In the genomic region with DNA sequence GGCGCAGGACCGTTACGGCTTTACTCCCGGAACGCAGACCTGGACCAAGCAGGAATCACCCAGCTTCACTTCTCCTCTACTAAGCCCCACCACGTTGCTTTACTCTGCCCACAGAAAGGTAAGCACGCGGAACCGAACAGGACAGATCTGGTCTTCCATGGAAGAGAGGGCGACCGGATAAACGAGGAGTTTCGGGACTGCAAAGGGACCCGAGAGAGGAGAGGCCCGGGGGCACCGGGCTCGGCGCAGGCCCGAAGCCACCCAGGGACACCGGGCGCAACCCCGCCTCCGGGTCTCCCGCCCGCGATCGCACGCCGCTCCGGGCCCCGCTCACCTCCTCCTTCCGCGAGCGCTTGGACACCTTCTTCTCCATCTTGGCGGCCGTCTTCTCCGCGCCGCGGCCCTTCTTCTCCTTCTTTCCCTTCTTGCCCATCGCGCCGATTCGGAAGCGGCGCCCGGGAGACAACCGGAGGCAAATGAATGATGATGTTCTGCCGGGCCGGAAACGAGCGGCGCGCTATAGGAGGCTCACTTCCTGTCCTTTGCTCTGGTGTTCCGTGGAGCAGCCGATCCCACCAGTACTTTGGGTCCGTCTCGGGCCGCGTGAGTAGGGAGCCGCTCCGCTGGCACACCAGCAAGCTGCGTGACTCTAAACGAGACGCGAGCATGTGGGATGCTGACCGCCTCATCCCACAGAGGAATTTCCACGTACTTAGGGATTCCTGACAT, we compare ENCODE assay signal across 8 mouse cellular contexts. TPM values are rescaled to one million over a fixed set of nuclear protein-coding genes. Genes with fewer than 3 reads are reported as not detected.
DNase-seq lines count a peak whose midpoint lies in the region; ATAC-seq lines count a peak whose summit lies in the region.

Gene Klhdc4 (minus strand): TSS at position 522 of the 729 bp plus-strand sequence.

- WGBS in forebrain, embryonic 11.5 days = under 1% methylated on average over 68 of the region's 68 CpGs
- under 1% methylated on average over 57 of the region's 68 CpGs for WGBS in heart, embryonic 16.5 days
- WGBS in liver, embryonic 15.5 days (ENCODE audit: insufficient replicate concordance) = under 1% methylated on average over 68 of the region's 68 CpGs
- under 1% methylated on average over 68 of the region's 68 CpGs for WGBS in neural tube, embryonic 12.5 days

- DNase-seq in CD8-positive naive resting alpha-beta T cell, adult 2 months (ENCODE audit: low read depth in 2 of 2, low spot score in 2 of 2) = peak; percentile 81 to 84
- peak; percentile 90 for DNase-seq in c-Kit-positive CD71-negative TER-119-negative erythroid progenitor cells, embryonic 14.5 days (ENCODE audit: low read depth)
- DNase-seq in forebrain, embryonic 11.5 days (ENCODE audit: low spot score) = peak; percentile 94
- DNase-seq in kidney, postnatal 36 days = peak; percentile 86 to 89
- DNase-seq in telencephalon, adult 2 months (ENCODE audit: low read depth, low spot score) = peak; percentile 90

- H3K27me3 ChIP-seq in forebrain, embryonic 11.5 days (ENCODE audit: control insufficient read depth, insufficient read depth, low read length) = no peaks in the 10 kb centered on the region
- H3K27me3 ChIP-seq in heart, embryonic 16.5 days (ENCODE audit: control insufficient read depth, insufficient read depth, low read length) = no peaks in the 10 kb centered on the region
- no peaks in the 10 kb centered on the region for H3K27me3 ChIP-seq in liver, embryonic 15.5 days
- H3K27me3 ChIP-seq in neural tube, embryonic 12.5 days (replicated peaks) = no peaks in the 10 kb centered on the region

- H3K4me2 ChIP-seq in forebrain, embryonic 11.5 days (ENCODE audit: low read depth, low read length, severe bottlenecking) = peak within 1 kb of the TSS; percentile 80
- peak within 1 kb of the TSS; percentile 69 for H3K4me2 ChIP-seq in heart, embryonic 16.5 days (ENCODE audit: low read depth, low read length)
- peak within 1 kb of the TSS; percentile 90 for H3K4me2 ChIP-seq in liver, embryonic 15.5 days
- H3K4me2 ChIP-seq in neural tube, embryonic 12.5 days (replicated peaks) = peak within 1 kb of the TSS; percentile 97

- H3K27ac ChIP-seq in forebrain, embryonic 11.5 days (ENCODE audit: low read depth, low read length) = 0 out of 2 replicates have a peak within 1 kb of the TSS, but pooled peaks have one; percentile 25
- H3K27ac ChIP-seq in heart, embryonic 16.5 days (ENCODE audit: low read length) = no peak within 1 kb of the TSS
- 0 out of 2 replicates have a peak within 1 kb of the TSS, but pooled peaks have one; percentile 9 for H3K27ac ChIP-seq in liver, embryonic 15.5 days (replicated peaks)
- H3K27ac ChIP-seq in neural tube, embryonic 12.5 days = 0 out of 2 replicates have a peak within 1 kb of the TSS, but pooled peaks have one; percentile 4

- no peaks in the 10 kb centered on the region for H3K9me3 ChIP-seq in forebrain, embryonic 11.5 days (ENCODE audit: control insufficient read depth, low read length)
- no peaks in the 10 kb centered on the region for H3K9me3 ChIP-seq in heart, embryonic 16.5 days (replicated peaks; ENCODE audit: control insufficient read depth, low read length)
- H3K9me3 ChIP-seq in liver, embryonic 15.5 days (replicated peaks) = no peaks in the 10 kb centered on the region
- H3K9me3 ChIP-seq in neural tube, embryonic 12.5 days = no peaks in the 10 kb centered on the region

- H3K36me3 ChIP-seq in forebrain, embryonic 11.5 days (ENCODE audit: control insufficient read depth, insufficient read depth, low read length) = no peaks in the 10 kb centered on the region
- no peaks in the 10 kb centered on the region for H3K36me3 ChIP-seq in heart, embryonic 16.5 days (ENCODE audit: control insufficient read depth, insufficient read depth)
- no peaks in the 10 kb centered on the region for H3K36me3 ChIP-seq in liver, embryonic 15.5 days (replicated peaks)
- no peaks in the 10 kb centered on the region for H3K36me3 ChIP-seq in neural tube, embryonic 12.5 days

- peak within 1 kb of the TSS; percentile 97 for H3K4me3 ChIP-seq in forebrain, embryonic 11.5 days (ENCODE audit: low read depth, low read length)
- H3K4me3 ChIP-seq in heart, embryonic 16.5 days (ENCODE audit: low read length) = peak within 1 kb of the TSS; percentile 85
- H3K4me3 ChIP-seq in liver, embryonic 15.5 days (replicated peaks) = peak within 1 kb of the TSS; percentile 89
- H3K4me3 ChIP-seq in neural tube, embryonic 12.5 days = peak within 1 kb of the TSS; percentile 90

- peak within 1 kb of the TSS; percentile 82 for H3K9ac ChIP-seq in forebrain, embryonic 11.5 days (ENCODE audit: low read length)
- H3K9ac ChIP-seq in heart, embryonic 16.5 days (ENCODE audit: low read length) = peak within 1 kb of the TSS; percentile 85
- peak within 1 kb of the TSS; percentile 72 for H3K9ac ChIP-seq in liver, embryonic 15.5 days
- peak within 1 kb of the TSS; percentile 87 for H3K9ac ChIP-seq in neural tube, embryonic 12.5 days

- peak; percentile 93 for ATAC-seq in forebrain, embryonic 11.5 days (replicated peaks; ENCODE audit: low FRiP score)
- ATAC-seq in heart, embryonic 16.5 days (replicated peaks; ENCODE audit: extremely low read depth, insufficient read depth, low FRiP score) = peak; percentile 96
- ATAC-seq in liver, embryonic 15.5 days (ENCODE audit: insufficient read depth) = peak; percentile 95
- ATAC-seq in neural tube, embryonic 12.5 days (ENCODE audit: low FRiP score, low read depth) = peak; percentile 96

- H3K4me1 ChIP-seq in forebrain, embryonic 11.5 days (replicated peaks; ENCODE audit: control insufficient read depth, insufficient read depth, low read length) = peaks cover 5% of the 10 kb centered on the region; the same call in 1 of the 2 replicates
- H3K4me1 ChIP-seq in heart, embryonic 16.5 days (ENCODE audit: control insufficient read depth, insufficient read depth, low read length) = peaks cover 10% of the 10 kb centered on the region
- peaks cover 26% of the 10 kb centered on the region for H3K4me1 ChIP-seq in liver, embryonic 15.5 days (replicated peaks)
- peaks cover 15% of the 10 kb centered on the region for H3K4me1 ChIP-seq in neural tube, embryonic 12.5 days

RNA-seq across cellular contexts. Expression of gene Klhdc4, which starts in this region (rescaled TPM):
- polyA plus RNA-seq in forebrain, embryonic 11.5 days (2014; fragmentation: Nextera tagmentation; extraction: Ambion mirVana) = 55.4 and 59.8 TPM in 2 replicates
- polyA plus RNA-seq in heart, embryonic 16.5 days (2015; fragmentation: Nextera tagmentation; extraction: Ambion mirVana) = 25.6 and 27.0 TPM in 2 replicates
- polyA plus RNA-seq in liver, embryonic 15.5 days (2015; fragmentation: Nextera tagmentation; extraction: Ambion mirVana) = 16.8 and 19.9 TPM in 2 replicates
- 47.7 and 49.8 TPM in 2 replicates for polyA plus RNA-seq in neural tube, embryonic 12.5 days (2016; fragmentation: Nextera tagmentation; extraction: Ambion mirVana)
